Mouse (Mus musculus) forebrain, embryonic 15.5 days (tissue): ENCODE data around the gene Brd3os. TPM values are rescaled to one million over a fixed set of nuclear protein-coding genes. Genes with fewer than 3 reads are reported as not detected.

Source experiments
- ATAC-seq: fragments of 200-750 bp; cut with Nextera tagmentation; replicated peaks from 2 replicates; pipeline ENCODE4 v1.8.0; 2017; ENCODE audit warnings: mild to moderate bottlenecking, moderate TSS enrichment, moderate library complexity
- H3K27ac ChIP-seq: fragments of 300-500 bp; sonication (generic); replicated peaks from 2 replicates; pipeline ENCODE4 v1.5.1; 2015; ENCODE audit warnings: mild to moderate bottlenecking, inconsistent platforms
- H3K27me3 ChIP-seq: fragments of 300-500 bp; sonication (generic); 2 replicates; pipeline ENCODE4 v1.6.1; 2015; ENCODE audit warnings: inconsistent platforms
- H3K36me3 ChIP-seq: fragments of 300-500 bp; sonication (generic); 2 replicates; pipeline ENCODE4 v1.6.1; 2015; ENCODE audit warnings: mild to moderate bottlenecking, inconsistent platforms
- H3K4me1 ChIP-seq: fragments of 300-500 bp; sonication (generic); 2 replicates; pipeline ENCODE4 v1.6.1; 2015; ENCODE audit warnings: inconsistent platforms
- H3K4me2 ChIP-seq: fragments of 300-500 bp; sonication (generic); replicated peaks from 2 replicates; pipeline ENCODE4 v1.6.1; 2015; ENCODE audit warnings: mild to moderate bottlenecking, inconsistent platforms
- H3K4me3 ChIP-seq: fragments of 300-500 bp; sonication (generic); 2 replicates; pipeline ENCODE4 v1.5.1; 2015; ENCODE audit warnings: mild to moderate bottlenecking, inconsistent platforms
- H3K9ac ChIP-seq: fragments of 300-500 bp; sonication (generic); replicated peaks from 2 replicates; pipeline ENCODE4 v1.6.1; 2015; ENCODE audit warnings: mild to moderate bottlenecking, inconsistent platforms
- H3K9me3 ChIP-seq: fragments of 300-500 bp; sonication (generic); 2 replicates; pipeline ENCODE4 v1.6.1; 2016; ENCODE audit warnings: inconsistent platforms
- WGBS: fragments of 180-500 bp; shearing (Covaris S2); methylation state at CpG from one replicate; pipeline ENCODE4 v1.1.7; 2015; ENCODE audit warnings: mixed read lengths; 5-methylcytosine and 5-hydroxymethylcytosine counted together
- polyA plus RNA-seq: library from polyadenylated mRNA; unstranded; fragments of >200 nt; fragmentation: Nextera tagmentation; extraction: Ambion mirVana; gene quantifications from 2 replicates; pipeline ENCODE4 v1.2.1, GENCODE M21; 2015

The Brd3os gene
- polyA plus RNA-seq, 1 experiment from 2014 or later: 31.5 TPM

- H3K27me3 ChIP-seq: no peaks in the 10 kb centered on the region
- H3K4me1 ChIP-seq: peaks cover 55% of the 10 kb centered on the region
- H3K9me3 ChIP-seq: no peaks in the 10 kb centered on the region
- no peak overlapping the region for H3K4me2 ChIP-seq
- no peaks in the 10 kb centered on the region for H3K36me3 ChIP-seq
- no peak; the same call in 1 of the 2 replicates for ATAC-seq
- H3K4me3 ChIP-seq: no peak overlapping the region
- WGBS: 25% methylated on average over 8 of the region's 8 CpGs
- H3K27ac ChIP-seq: peak overlapping the region; percentile 82
- no peak overlapping the region for H3K9ac ChIP-seq
Measured at GRCm38 (mm10) chr2:27411688-27412174, 30.4 kb upstream of the Brd3os start.

DNA sequence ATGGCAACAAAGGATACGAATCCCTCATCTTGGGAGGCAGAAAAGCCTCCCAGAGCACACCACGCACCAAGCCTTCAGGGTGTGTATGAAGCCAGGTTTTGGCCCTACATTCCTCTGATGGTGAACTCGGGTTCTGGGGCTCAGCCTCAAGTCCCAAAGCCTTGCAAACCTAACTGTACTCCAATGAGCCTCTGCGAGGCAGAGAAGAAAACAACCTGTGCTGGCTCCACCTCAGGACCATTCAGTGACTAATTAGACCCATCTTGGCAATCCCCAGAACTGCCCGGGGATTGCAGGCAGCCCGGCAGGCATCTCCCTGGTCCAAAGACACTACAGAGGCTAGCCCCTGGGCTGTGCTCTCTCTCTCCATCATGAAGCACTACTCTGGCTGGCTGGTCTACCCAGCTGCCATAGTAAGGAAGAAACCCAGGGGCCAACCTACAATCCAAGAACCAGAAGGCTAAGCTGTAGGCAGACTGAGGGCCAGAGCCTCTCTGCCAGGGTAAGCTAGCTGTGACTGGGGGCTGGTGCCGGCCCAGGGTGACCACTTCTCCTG is 29.8 kb upstream of the Brd3os start:
- H3K36me3 ChIP-seq: no peaks in the 10 kb centered on the region
- peaks cover 55% of the 10 kb centered on the region for H3K4me1 ChIP-seq
- H3K4me3 ChIP-seq: no peak overlapping the region
- H3K9ac ChIP-seq: no peak overlapping the region
- no peak for ATAC-seq
- H3K27me3 ChIP-seq: no peaks in the 10 kb centered on the region
- H3K27ac ChIP-seq: peak overlapping the region; percentile 82
- H3K9me3 ChIP-seq: no peaks in the 10 kb centered on the region
- no peak overlapping the region for H3K4me2 ChIP-seq
- 9% methylated on average over 7 of the region's 7 CpGs for WGBS

GRCm38 (mm10) chr2:27413582-27413935 is 28.6 kb upstream of the Brd3os start:
- WGBS: 6% methylated on average over 2 of the region's 2 CpGs
- H3K9ac ChIP-seq: no peak overlapping the region
- H3K36me3 ChIP-seq: no peaks in the 10 kb centered on the region
- no peak for ATAC-seq
- H3K4me3 ChIP-seq: no peak overlapping the region
- no peaks in the 10 kb centered on the region for H3K9me3 ChIP-seq
- peaks cover 56% of the 10 kb centered on the region for H3K4me1 ChIP-seq
- peak overlapping the region; percentile 47 for H3K27ac ChIP-seq
- no peak overlapping the region for H3K4me2 ChIP-seq
- H3K27me3 ChIP-seq: no peaks in the 10 kb centered on the region

DNA sequence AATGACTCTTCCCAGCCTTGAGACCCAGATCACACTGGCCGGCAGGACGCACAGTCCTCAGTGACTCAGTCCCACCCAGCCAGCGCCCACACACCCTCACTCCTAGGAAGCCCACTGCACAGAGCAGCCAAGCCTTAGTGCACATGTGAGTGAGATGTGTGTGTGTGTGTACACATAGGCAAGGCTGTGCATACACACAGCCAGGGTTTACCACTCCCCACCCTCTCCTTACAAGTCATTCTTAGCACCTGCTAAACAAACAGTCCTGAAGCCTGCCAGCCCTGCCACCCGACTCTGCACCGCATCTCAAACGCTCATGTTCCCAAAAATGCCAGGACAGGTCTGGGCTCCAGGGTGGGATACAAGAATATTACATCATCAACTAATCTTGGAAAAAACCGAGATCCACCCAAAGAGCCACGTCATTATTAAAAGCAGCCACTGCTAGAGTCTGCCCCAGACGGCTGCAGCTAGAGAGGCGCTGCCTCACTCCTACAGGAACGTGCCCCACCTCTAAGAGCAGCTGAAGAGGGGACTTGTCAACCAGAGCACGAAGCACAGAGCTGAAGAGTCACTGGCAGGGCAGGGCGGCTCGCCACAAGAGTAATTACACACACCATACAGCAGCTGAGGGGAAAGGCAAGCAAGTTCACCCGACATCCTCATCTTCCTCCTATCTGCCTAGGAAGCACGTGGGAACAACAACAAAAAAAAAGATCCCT is 28.0 kb upstream of the Brd3os start:
- H3K4me2 ChIP-seq: peak overlapping the region; percentile 27
- 7% methylated on average over 16 of the region's 16 CpGs for WGBS
- H3K27ac ChIP-seq: peak overlapping the region; percentile 47
- no peaks in the 10 kb centered on the region for H3K27me3 ChIP-seq
- no peaks in the 10 kb centered on the region for H3K9me3 ChIP-seq
- H3K4me3 ChIP-seq: no peak overlapping the region
- H3K9ac ChIP-seq: no peak overlapping the region
- peak; percentile 64 for ATAC-seq
- no peaks in the 10 kb centered on the region for H3K36me3 ChIP-seq
- H3K4me1 ChIP-seq: peaks cover 60% of the 10 kb centered on the region

GRCm38 (mm10) chr2:27415060-27415783 is 26.9 kb upstream of the Brd3os start:
- Histone ChIP-seq H3K27me3 (no peaks in the 10 kb centered on the region), H3K4me2 (no peak overlapping the region), H3K4me1 (peaks cover 65% of the 10 kb centered on the region), H3K36me3 (no peaks in the 10 kb centered on the region), H3K9ac (no peak overlapping the region), H3K9me3 (no peaks in the 10 kb centered on the region), H3K27ac (peak overlapping the region; percentile 47), H3K4me3 (no peak overlapping the region)
- ATAC-seq: no peak
- WGBS: 60% methylated on average over 11 of the region's 11 CpGs

- H3K27me3 ChIP-seq: no peaks in the 10 kb centered on the region
- no peaks in the 10 kb centered on the region for H3K9me3 ChIP-seq
- no peak overlapping the region for H3K9ac ChIP-seq
- H3K4me3 ChIP-seq: no peak overlapping the region
- WGBS: 65% methylated on average over 3 of the region's 3 CpGs
- H3K27ac ChIP-seq: no peak overlapping the region
- H3K36me3 ChIP-seq: no peaks in the 10 kb centered on the region
- no peak overlapping the region for H3K4me2 ChIP-seq
- no peak for ATAC-seq
- peaks cover 63% of the 10 kb centered on the region for H3K4me1 ChIP-seq
Measured at GRCm38 (mm10) chr2:27416425-27416824, 25.7 kb upstream of the Brd3os start.

DNA sequence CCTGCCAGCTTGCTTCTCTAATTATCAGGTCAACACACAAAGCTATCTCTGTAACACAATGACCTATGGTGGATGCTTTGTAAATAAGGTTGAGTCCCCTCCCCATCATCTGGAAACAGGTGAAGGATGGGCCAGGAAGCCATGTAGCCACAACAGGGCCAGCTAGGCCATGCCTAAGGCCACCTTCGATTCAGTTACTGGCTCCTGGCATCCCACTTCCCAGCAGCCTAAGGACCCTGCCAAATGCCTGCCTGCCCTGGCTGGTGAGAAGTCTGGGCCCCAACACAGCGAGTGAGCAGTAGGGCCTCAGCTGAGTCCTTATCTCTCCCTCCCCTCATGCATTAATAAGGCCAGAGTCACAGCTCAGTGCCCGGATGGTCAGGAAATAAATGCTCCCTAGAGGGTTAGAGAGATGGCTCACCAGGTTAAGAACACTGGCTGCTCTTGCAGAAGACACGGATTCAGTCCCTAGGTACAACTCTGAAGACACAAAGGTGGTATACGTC is 24.4 kb upstream of the Brd3os start:
- 69% methylated on average over 5 of the region's 5 CpGs for WGBS
- Histone ChIP-seq H3K4me3 (no peak overlapping the region), H3K9ac (no peak overlapping the region), H3K27ac (no peak overlapping the region), H3K27me3 (no peaks in the 10 kb centered on the region), H3K36me3 (no peaks in the 10 kb centered on the region), H3K9me3 (no peaks in the 10 kb centered on the region), H3K4me1 (peaks cover 61% of the 10 kb centered on the region), H3K4me2 (no peak overlapping the region)
- ATAC-seq: no peak

DNA sequence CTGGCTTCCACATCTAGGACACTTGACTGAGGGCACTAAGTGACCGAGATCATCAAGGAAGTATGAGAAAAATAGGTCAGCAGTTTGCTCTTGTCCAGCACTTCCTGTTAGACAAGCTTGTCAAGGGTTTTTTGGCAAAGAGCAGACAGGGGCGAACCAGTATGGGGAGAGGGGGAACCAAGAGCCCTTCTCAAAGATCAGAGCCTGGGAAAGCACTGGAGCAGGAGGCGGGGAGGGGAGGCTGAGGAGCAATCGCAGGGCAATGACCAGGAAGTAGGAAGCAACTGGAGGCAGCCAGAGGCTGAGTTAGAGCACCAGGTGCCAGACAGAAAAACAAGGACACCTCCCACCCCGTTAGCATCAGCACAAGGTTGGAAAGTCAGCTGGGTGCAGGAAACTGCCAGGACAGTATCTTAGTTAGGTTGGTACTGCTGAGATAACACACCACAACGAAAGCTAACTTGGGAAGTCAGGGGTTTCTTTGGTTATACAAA is 23.5 kb upstream of the Brd3os start:
- Histone ChIP-seq H3K4me3 (no peak overlapping the region), H3K27me3 (no peaks in the 10 kb centered on the region), H3K4me2 (no peak overlapping the region), H3K9me3 (no peaks in the 10 kb centered on the region), H3K4me1 (peaks cover 63% of the 10 kb centered on the region), H3K36me3 (no peaks in the 10 kb centered on the region), H3K27ac (no peak overlapping the region), H3K9ac (no peak overlapping the region)
- WGBS: 68% methylated on average over 6 of the region's 6 CpGs
- no peak for ATAC-seq

DNA sequence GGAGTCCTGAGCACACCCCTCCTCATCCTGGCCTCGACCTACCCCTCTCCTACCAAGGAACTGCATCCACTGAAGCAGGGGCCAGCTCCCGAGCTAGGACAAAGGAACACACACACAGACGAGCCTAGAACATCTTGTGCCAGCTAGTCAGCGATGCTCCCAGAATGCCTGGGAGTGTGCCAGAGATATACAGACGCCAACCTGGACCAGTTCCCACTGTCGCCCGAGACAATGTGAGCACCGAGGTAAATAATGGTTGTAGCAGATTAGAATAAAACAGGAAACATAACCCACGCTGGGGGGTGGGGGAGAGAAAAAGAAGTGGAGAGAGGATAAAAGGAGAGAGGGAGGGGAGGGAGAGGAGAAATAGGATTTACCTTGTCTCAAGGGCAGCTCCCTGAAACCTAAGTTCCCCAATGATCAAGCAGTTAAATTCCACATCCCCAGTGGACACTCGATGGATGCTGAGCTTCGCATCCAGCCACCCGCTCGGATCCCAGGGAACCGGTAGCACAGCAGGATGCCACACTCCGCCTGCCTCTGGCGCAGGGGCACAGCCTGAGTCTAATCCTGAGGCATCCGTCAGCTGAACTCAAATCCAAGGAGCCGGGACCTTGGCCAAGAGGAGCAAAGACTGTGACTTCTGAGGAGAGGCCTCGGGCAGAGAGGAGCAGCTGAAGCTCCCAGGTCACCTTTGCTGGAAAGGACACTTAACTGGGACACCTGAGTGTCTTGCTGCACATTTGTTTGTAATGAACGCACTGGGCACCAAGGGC is 20.6 kb upstream of the Brd3os start:
- 30% methylated on average over 20 of the region's 20 CpGs for WGBS
- ATAC-seq: 0 out of 2 replicates have a peak, but pooled peaks have one; percentile 14
- 0 out of 2 replicates have a peak overlapping the region, but pooled peaks have one; percentile 2 for H3K4me3 ChIP-seq
- H3K4me1 ChIP-seq: peaks cover 58% of the 10 kb centered on the region
- peak overlapping the region; percentile 29 for H3K4me2 ChIP-seq
- H3K36me3 ChIP-seq: no peaks in the 10 kb centered on the region
- no peaks in the 10 kb centered on the region for H3K27me3 ChIP-seq
- H3K9ac ChIP-seq: peak overlapping the region; percentile 29
- no peaks in the 10 kb centered on the region for H3K9me3 ChIP-seq
- peak overlapping the region; percentile 78 for H3K27ac ChIP-seq

- peaks cover 68% of the 10 kb centered on the region for H3K4me1 ChIP-seq
Measured at GRCm38 (mm10) chr2:27423596-27423995, 18.5 kb upstream of the Brd3os start.

GRCm38 (mm10) chr2:27425161-27425611 is 16.9 kb upstream of the Brd3os start:
- under 1% methylated on average over 20 of the region's 20 CpGs for WGBS
- ATAC-seq: no peak
- no peaks in the 10 kb centered on the region for H3K9me3 ChIP-seq
- H3K9ac ChIP-seq: peak overlapping the region; percentile 87
- H3K4me2 ChIP-seq: peak overlapping the region; percentile 99
- H3K27ac ChIP-seq: no peak overlapping the region
- H3K36me3 ChIP-seq: no peaks in the 10 kb centered on the region
- H3K4me3 ChIP-seq: peak overlapping the region; percentile 90
- H3K27me3 ChIP-seq: no peaks in the 10 kb centered on the region
- peaks cover 59% of the 10 kb centered on the region for H3K4me1 ChIP-seq

More at GRCm38 (mm10) chr2:27423596-27423995, 18.5 kb upstream of the Brd3os start:
- WGBS: 79% methylated on average over 7 of the region's 7 CpGs
- Histone ChIP-seq H3K4me3 (0 out of 2 replicates have a peak overlapping the region, but pooled peaks have one; percentile 90), H3K9ac (no peak overlapping the region), H3K4me2 (peak overlapping the region; percentile 99; the same call in 1 of the 2 replicates), H3K36me3 (no peaks in the 10 kb centered on the region), H3K9me3 (no peaks in the 10 kb centered on the region), H3K27ac (no peak overlapping the region), H3K27me3 (no peaks in the 10 kb centered on the region)
- no peak for ATAC-seq
